Mouse (Mus musculus): ENCODE results near the gene Wnt5a. TPM values are rescaled to one million over a fixed set of nuclear protein-coding genes. Genes with fewer than 3 reads are reported as not detected.

Wnt5a gene
- polyA plus RNA-seq (2015; fragmentation: Nextera tagmentation; extraction: Ambion mirVana), result 0.14 and 0.37 TPM in 2 replicates

DNA sequence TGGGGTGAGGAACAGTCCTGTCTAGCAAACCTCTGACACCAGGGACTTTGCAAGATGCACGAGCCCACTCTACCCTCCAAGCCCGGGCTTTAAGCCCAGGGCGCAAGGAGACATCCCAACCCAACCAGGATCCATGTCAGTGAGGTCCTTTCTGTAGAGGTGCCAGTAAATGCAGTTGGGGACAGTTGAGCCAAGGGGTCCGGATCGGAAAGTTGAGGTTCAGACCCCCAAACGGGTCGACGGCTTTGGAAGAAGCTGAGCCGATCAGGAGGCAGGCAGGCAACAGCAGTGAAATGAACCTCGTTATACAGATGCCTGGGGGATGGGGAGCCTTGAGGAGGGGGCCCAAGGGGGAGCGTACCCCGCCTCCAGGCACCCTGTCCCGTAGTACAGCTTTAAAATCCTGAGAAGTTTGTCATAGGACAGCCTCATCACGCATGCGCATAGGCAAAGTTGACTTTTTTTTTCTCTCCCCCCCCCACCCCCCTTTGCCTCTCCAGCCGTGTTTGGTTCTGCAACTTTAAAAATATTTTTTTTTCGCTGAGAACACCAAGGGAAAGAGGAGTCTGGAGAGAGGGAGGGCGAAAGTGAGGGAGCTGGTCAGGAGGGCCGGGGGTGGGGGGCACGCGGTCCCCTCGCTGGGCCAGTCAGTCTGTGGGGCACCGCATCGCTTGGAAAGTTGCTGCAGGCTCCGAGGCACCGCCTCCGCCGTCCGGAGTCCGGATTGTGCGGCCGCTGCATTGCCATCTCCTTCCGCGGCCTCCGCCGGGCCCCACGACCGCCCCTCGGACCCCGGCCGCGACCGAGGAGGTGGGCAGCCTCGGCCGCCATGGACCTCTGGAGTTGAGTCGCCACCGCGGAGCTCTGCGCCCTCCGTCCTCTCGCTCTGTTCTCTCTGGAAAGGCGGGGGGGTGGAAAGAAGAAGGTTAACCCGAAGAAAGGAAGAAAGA, at the start of gene Wnt5a:
Gene Wnt5a (plus strand): TSS at position 650 of the 950 bp plus-strand sequence.
- WGBS (ENCODE audit: insufficient replicate concordance), result 3% methylated on average over 48 of the region's 53 CpGs
- DNase-seq (peak; percentile 24), ATAC-seq (no peak)
- Histone ChIP-seq H3K9me3 (ENCODE audit: low read length) (no peaks in the 10 kb centered on the region), H3K4me1 (ENCODE audit: insufficient read depth) (peaks cover 3% of the 10 kb centered on the region; the same call in 1 of the 2 replicates), H3K4me2 (ENCODE audit: low read depth, low read length) (peak within 1 kb of the TSS; percentile 82), H3K36me3 (replicated peaks; ENCODE audit: insufficient read depth, low read length) (no peaks in the 10 kb centered on the region), H3K27ac (ENCODE audit: low read depth) (no peak within 1 kb of the TSS), H3K4me3 (ENCODE audit: low read depth, low read length) (peak within 1 kb of the TSS; percentile 54), H3K9ac (replicated peaks) (0 out of 2 replicates have a peak within 1 kb of the TSS, but pooled peaks have one; percentile 11), H3K27me3 (ENCODE audit: insufficient read depth, low read length) (peaks cover 72% of the 10 kb centered on the region)
- TF ChIP-seq EP300 (IDR thresholded peaks at IDR 0.05; ENCODE audit: low read depth) (no peak), CTCF (IDR thresholded peaks at IDR 0.05; ENCODE audit: low read depth) (no peak)

DNA sequence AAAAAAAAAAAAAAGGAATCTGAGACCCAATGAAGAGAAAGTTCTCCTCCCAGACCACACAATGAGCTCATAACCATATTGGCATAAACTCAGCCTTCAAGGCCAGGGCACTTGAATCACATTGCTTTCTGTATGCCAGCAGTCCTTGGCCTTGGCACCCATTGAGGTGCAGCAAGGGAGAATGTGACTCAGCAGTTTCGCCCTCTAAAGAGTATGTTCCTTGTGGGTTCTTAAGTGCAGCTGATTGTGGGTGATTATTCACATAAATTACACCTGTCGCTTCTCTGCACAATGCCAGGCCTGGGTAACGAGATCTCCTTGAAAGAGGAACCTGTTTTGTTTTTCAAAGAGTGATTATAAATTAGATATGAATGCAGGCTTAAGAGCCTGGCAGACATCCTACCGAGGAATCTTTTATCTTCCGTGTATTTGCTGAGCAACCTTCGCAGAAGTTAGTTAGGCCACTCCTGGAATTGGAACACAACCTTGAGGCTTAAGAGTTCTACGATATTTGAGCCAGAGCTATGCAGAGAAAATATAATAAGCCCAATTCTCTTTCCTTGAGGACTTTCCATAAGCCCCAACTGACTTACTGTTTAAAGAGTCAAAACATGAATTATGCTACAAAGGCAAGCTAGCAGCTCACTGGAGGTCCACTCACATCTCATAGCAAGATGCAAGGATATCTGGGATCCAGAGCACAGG, 48.0 kb upstream of the Wnt5a start:
- Histone ChIP-seq H3K4me1 (ENCODE audit: insufficient read depth) (no peaks in the 10 kb centered on the region), H3K27ac (ENCODE audit: low read depth) (no peak overlapping the region), H3K9me3 (ENCODE audit: low read length) (no peaks in the 10 kb centered on the region), H3K36me3 (replicated peaks; ENCODE audit: insufficient read depth, low read length) (no peaks in the 10 kb centered on the region), H3K27me3 (ENCODE audit: insufficient read depth, low read length) (no peaks in the 10 kb centered on the region), H3K9ac (replicated peaks) (no peak overlapping the region), H3K4me2 (ENCODE audit: low read depth, low read length) (no peak overlapping the region), H3K4me3 (ENCODE audit: low read depth, low read length) (no peak overlapping the region)
- WGBS (ENCODE audit: insufficient replicate concordance), result 49% methylated on average over 7 of the region's 7 CpGs
- DNase-seq (no peak), ATAC-seq (no peak)
- TF ChIP-seq EP300 (IDR thresholded peaks at IDR 0.05; ENCODE audit: low read depth) (no peak), CTCF (IDR thresholded peaks at IDR 0.05; ENCODE audit: low read depth) (no peak)

DNA sequence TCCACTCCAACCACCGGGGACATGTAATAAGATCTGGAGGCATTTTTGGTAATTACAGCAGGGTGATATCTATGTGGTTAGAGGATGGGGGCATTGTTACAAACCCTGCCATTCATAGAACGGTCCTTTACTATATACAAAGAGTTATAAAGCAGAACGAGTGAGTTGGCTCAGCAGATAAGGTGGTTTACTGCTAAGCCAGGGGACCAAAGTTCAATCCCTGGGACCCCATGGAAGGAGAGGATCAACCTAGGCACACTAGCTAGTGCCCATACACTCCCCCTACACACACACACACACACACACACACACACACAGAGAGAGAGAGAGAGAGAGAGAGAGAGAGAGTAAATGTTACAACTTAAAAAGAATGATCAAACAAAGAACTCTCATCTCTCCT, 47.1 kb upstream of the Wnt5a start:
- H3K36me3 ChIP-seq (replicated peaks; ENCODE audit: insufficient read depth, low read length), result no peaks in the 10 kb centered on the region
- no peaks in the 10 kb centered on the region for H3K27me3 ChIP-seq (ENCODE audit: insufficient read depth, low read length)
- H3K4me2 ChIP-seq (ENCODE audit: low read depth, low read length), result no peak overlapping the region
- no peak overlapping the region for H3K27ac ChIP-seq (ENCODE audit: low read depth)
- no peak overlapping the region for H3K4me3 ChIP-seq (ENCODE audit: low read depth, low read length)
- DNase-seq (no peak), ATAC-seq (no peak)
- H3K9ac ChIP-seq (replicated peaks), result no peak overlapping the region
- H3K9me3 ChIP-seq (ENCODE audit: low read length), result no peaks in the 10 kb centered on the region
- H3K4me1 ChIP-seq (ENCODE audit: insufficient read depth), result no peaks in the 10 kb centered on the region
- no peak for TF ChIP-seq EP300 (IDR thresholded peaks at IDR 0.05; ENCODE audit: low read depth)
- TF ChIP-seq CTCF (IDR thresholded peaks at IDR 0.05; ENCODE audit: low read depth), result no peak
- WGBS (ENCODE audit: insufficient replicate concordance), result 50% methylated on average over 3 of the region's 3 CpGs

GRCm38 (mm10) chr14:28467956-28468355, 36.6 kb upstream of the Wnt5a start:
- ATAC-seq, result no peak
- Histone ChIP-seq H3K36me3 (replicated peaks; ENCODE audit: insufficient read depth, low read length) (no peaks in the 10 kb centered on the region), H3K9me3 (ENCODE audit: low read length) (no peaks in the 10 kb centered on the region), H3K4me1 (ENCODE audit: insufficient read depth) (no peaks in the 10 kb centered on the region), H3K9ac (replicated peaks) (no peak overlapping the region), H3K4me3 (ENCODE audit: low read depth, low read length) (no peak overlapping the region), H3K4me2 (ENCODE audit: low read depth, low read length) (no peak overlapping the region), H3K27me3 (ENCODE audit: insufficient read depth, low read length) (no peaks in the 10 kb centered on the region), H3K27ac (ENCODE audit: low read depth) (no peak overlapping the region)
- no peak for TF ChIP-seq EP300 (IDR thresholded peaks at IDR 0.05; ENCODE audit: low read depth)
- no peak for TF ChIP-seq CTCF (IDR thresholded peaks at IDR 0.05; ENCODE audit: low read depth)
- DNase-seq, result no peak
- WGBS (ENCODE audit: insufficient replicate concordance), result 78% methylated on average over 5 of the region's 5 CpGs

GRCm38 (mm10) chr14:28469696-28470095, 34.9 kb upstream of the Wnt5a start:
- no peak overlapping the region for H3K27ac ChIP-seq (ENCODE audit: low read depth)
- WGBS (ENCODE audit: insufficient replicate concordance), result 53% methylated on average over 4 of the region's 4 CpGs
- no peak for DNase-seq

DNA sequence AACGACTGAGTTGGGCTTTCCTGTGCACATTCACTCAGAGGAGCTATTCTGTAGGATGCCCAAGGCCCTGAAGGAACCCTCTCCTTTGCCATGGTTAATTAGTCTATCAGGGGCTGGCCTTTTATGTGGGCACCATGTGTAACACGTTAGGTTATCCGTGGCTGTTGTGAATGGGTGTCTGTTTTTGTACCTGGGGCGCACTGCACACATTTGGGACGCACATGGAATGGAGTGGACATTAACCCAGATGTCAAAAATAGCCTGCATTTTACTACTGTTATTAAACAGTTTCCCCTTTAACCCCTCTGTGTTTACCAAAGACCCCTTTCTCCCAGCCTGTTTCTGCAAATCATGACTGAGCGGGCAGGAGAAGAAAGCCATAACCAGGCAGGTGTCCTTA, 34.3 kb upstream of the Wnt5a start:
- TF ChIP-seq EP300 (IDR thresholded peaks at IDR 0.05; ENCODE audit: low read depth), result no peak
- TF ChIP-seq CTCF (IDR thresholded peaks at IDR 0.05; ENCODE audit: low read depth), result no peak
- H3K4me3 ChIP-seq (ENCODE audit: low read depth, low read length), result no peak overlapping the region
- WGBS (ENCODE audit: insufficient replicate concordance), result 73% methylated on average over 6 of the region's 6 CpGs
- DNase-seq (no peak), ATAC-seq (no peak)
- H3K27ac ChIP-seq (ENCODE audit: low read depth), result no peak overlapping the region
- no peaks in the 10 kb centered on the region for H3K36me3 ChIP-seq (replicated peaks; ENCODE audit: insufficient read depth, low read length)
- H3K27me3 ChIP-seq (ENCODE audit: insufficient read depth, low read length), result no peaks in the 10 kb centered on the region
- no peaks in the 10 kb centered on the region for H3K9me3 ChIP-seq (ENCODE audit: low read length)
- no peaks in the 10 kb centered on the region for H3K4me1 ChIP-seq (ENCODE audit: insufficient read depth)
- no peak overlapping the region for H3K4me2 ChIP-seq (ENCODE audit: low read depth, low read length)
- H3K9ac ChIP-seq (replicated peaks), result no peak overlapping the region

More at GRCm38 (mm10) chr14:28469696-28470095, 34.9 kb upstream of the Wnt5a start:
- no peak overlapping the region for H3K9ac ChIP-seq (replicated peaks)
- H3K4me2 ChIP-seq (ENCODE audit: low read depth, low read length), result no peak overlapping the region
- H3K4me1 ChIP-seq (ENCODE audit: insufficient read depth), result no peaks in the 10 kb centered on the region
- no peak for ATAC-seq
- TF ChIP-seq CTCF (IDR thresholded peaks at IDR 0.05; ENCODE audit: low read depth), result no peak
- no peak for TF ChIP-seq EP300 (IDR thresholded peaks at IDR 0.05; ENCODE audit: low read depth)
- H3K4me3 ChIP-seq (ENCODE audit: low read depth, low read length), result no peak overlapping the region
- H3K36me3 ChIP-seq (replicated peaks; ENCODE audit: insufficient read depth, low read length), result no peaks in the 10 kb centered on the region
- H3K9me3 ChIP-seq (ENCODE audit: low read length), result no peaks in the 10 kb centered on the region
- H3K27me3 ChIP-seq (ENCODE audit: insufficient read depth, low read length), result no peaks in the 10 kb centered on the region
